Mouse (Mus musculus) liver, embryonic 14.5 days (tissue): ENCODE measurements around the gene Ifna6.
"Not testable (repeated sequence)": the region's sequence is repeated elsewhere in the genome, so short reads cannot be mapped to it uniquely, and the experiment has no call there.

Source experiments
- CTCF ChIP-seq: IDR thresholded peaks from 2 replicates; pipeline ENCODE4 v1.5.1; 2016; ENCODE audit warnings: antibody characterized with exemption, low read depth, control low read depth
- EP300 ChIP-seq: IDR thresholded peaks from 2 replicates; pipeline ENCODE4 v1.6.1; 2016; ENCODE audit warnings: antibody characterized with exemption, low read depth

DNA sequence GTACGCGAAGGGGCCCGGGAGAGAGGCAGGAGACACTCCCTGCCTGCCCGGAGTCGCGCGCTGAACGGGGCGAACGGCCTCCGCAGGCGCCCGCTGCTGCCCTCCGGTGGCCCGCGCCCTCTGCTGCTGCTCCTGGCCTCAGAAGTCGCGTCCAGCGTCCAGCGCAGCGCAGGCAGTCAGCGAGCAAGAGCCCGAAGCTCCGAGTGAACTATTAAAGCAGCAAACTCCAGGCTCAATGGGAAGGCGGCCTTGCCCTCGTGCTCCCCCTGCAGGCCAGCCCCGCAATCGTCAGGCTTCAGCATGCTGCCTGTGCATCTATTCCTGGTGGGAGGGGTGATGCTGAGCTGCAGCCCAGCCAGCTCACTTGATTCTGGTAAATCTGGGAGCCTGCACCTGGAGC, 30.1 kb upstream of the Ifna6 start, which contains the start of gene Gm13279:
- not testable (repeated sequence) for TF ChIP-seq CTCF, EP300
